Mouse (Mus musculus) adrenal gland, adult 18-20 months (tissue): Measurements from ENCODE around the gene Olfr1418. TPM values are rescaled to one million over a fixed set of nuclear protein-coding genes. Genes with fewer than 3 reads are reported as not detected.
"Not testable (repeated sequence)": the region's sequence is repeated elsewhere in the genome, so short reads cannot be mapped to it uniquely, and the experiment has no call there.

Experiments
- DNase-seq, 2 experiments: peaks; one replicate each; pipeline ENCODE4 v3.0.0; 2021 to 2022; ENCODE audit warnings: low spot score in 2 of 2
- long read RNA-seq, 2 experiments: library from polyadenylated mRNA; stranded (forward); transcript quantifications; one replicate each; pipeline ENCODE4 v2.0.0; 2021
- total RNA-seq, 2 experiments: library from RNA; stranded (reverse); gene quantifications; 1 replicate in 1 of 2; 2 replicates in 1 of 2; pipeline ENCODE4 v1.2.3; 2021

Olfr1418 gene
- total RNA-seq: not detected
- long read RNA-seq, experiment 1: 0 reads
- long read RNA-seq, experiment 2: 0 reads

- no peak for DNase-seq
Measured at GRCm38 (mm10) chr19:11860966-11861365, at the start of gene Olfr1418. TSS of gene Olfr1418 (minus strand) at chr19:11861066.

- DNase-seq: no peak
Measured at GRCm38 (mm10) chr19:11886265-11886664, 25.4 kb upstream of the Olfr1418 start, which contains the start of gene Olfr1420. TSS of gene Olfr1420 (plus strand) at chr19:11886565.

DNA sequence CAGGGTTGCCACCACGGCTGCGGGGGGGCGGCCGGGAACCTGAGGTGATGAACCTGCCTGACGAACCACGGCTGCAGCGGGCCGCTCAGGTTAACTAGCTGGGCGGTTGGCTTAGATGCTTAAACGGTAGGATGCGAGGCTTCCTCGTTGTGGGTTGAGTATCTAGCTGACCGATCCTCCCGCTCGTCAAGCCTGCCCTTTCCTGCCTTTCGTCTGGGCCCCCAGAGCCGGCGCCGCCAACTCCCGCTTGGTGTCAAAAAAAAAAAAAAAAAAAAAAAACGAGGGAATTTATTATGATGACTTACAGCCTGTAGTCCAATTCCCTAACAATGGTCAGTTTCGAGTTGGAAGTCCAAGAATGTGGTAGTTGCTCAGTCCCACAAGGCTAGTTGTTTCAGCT lies 17.5 kb upstream of the Olfr1418 start:
- not testable (repeated sequence) for DNase-seq

GRCm38 (mm10) chr19:11875006-11875405 lies 14.1 kb upstream of the Olfr1418 start, which contains the start of gene Olfr1419:
TSS of gene Olfr1419 (minus strand) at chr19:11875106.
- DNase-seq: no peak

GRCm38 (mm10) chr19:11867837-11868236 lies 7.0 kb upstream of the Olfr1418 start:
- no peak for DNase-seq

GRCm38 (mm10) chr19:11856506-11856905 lies 4.4 kb downstream of the Olfr1418 start:
- peak in 1 of 2 experiments; percentile 19 for DNase-seq

- no peak for DNase-seq
Measured at GRCm38 (mm10) chr19:11854821-11855220, 6.0 kb downstream of the Olfr1418 start.

GRCm38 (mm10) chr19:11852652-11853051 lies 8.2 kb downstream of the Olfr1418 start:
- no peak for DNase-seq

- DNase-seq: no peak
Measured at GRCm38 (mm10) chr19:11846333-11846732, 14.5 kb downstream of the Olfr1418 start.

DNA sequence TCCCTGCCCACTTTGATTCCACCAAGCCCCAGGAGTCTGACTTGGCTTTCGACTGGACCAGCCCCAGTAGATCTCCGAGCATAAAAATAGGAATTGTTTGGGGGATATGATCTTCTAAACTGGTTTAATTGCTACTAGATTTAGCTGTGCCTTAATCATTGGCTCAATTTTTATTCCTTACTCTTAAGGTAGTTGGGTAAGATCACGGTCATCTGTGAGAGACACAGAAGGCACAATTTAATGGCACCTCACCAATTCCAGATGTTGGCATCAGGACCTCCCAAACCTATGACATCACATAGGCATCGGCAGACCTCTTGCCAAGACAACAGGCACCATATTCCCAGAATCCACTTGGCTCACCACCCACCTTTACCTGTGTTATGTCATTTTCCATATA lies 21.7 kb downstream of the Olfr1418 start, which contains the start of gene Olfr1417:
Olfr1417 (minus strand) TSS at position 101 of the 400 bp plus-strand sequence.
- DNase-seq: no peak

GRCm38 (mm10) chr19:11823346-11824065 lies 37.4 kb downstream of the Olfr1418 start:
- DNase-seq: no peak

- no peak for DNase-seq
Measured at GRCm38 (mm10) chr19:11820211-11820610, 40.7 kb downstream of the Olfr1418 start.

DNA sequence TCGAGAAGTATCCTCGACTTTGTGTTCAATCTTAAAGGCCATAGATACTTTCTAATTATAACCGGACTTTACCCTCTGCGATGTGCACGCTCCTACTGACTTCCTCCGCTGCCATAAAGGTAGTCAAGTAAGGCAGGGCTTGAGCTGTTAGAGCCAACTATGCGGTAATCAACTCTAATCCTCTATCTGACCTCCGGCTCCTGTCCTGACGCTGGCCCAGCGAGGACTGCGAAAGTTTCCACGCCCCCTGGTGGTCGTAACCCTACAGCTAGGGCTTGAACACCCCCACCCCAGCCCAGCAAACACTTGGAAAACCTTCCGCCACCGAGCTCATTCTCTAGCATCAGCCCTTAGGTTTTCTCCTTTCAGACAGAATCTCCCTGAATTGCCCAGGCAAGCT lies 41.1 kb downstream of the Olfr1418 start:
- peak; percentile 79 to 84 for DNase-seq

DNA sequence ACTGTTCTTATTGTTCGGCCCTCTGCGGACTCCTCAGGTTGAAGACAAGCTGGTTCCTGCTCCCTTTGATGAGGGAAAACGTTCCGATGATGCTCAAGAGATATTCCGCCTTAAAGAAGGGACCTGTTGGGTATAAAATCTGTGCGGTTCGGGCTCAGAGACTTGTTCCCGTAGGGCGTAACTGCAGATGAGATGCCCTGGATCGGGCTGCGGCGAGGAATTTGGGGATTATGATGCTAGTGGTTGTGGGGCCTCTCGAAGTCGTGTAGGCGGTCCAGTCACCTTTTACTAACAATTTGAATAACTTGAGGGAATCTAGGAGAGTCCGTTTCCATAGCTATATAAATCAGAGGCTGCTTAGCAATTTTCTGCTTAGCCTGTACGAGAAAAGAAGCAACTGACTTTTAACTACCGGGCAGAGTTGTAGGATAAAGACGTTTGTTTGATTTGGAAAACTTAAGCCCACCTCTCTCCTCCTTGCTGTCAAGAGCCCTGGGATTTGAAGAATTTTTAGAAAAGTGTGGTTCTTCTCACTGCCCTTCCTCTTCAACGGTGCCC lies 41.6 kb downstream of the Olfr1418 start, which contains the start of gene Stx3:
Stx3 (minus strand) TSS at position 261 of the 558 bp plus-strand sequence.
- DNase-seq: no peak

- peak; percentile 65 to 72 for DNase-seq
Measured at GRCm38 (mm10) chr19:11818199-11819142, 42.4 kb downstream of the Olfr1418 start.

GRCm38 (mm10) chr19:11817586-11817985 lies 43.3 kb downstream of the Olfr1418 start:
- no peak for DNase-seq

- DNase-seq: no peak
Measured at GRCm38 (mm10) chr19:11816706-11817105, 44.2 kb downstream of the Olfr1418 start.

- DNase-seq: no peak
Measured at GRCm38 (mm10) chr19:11814742-11815333, 46.0 kb downstream of the Olfr1418 start.

DNA sequence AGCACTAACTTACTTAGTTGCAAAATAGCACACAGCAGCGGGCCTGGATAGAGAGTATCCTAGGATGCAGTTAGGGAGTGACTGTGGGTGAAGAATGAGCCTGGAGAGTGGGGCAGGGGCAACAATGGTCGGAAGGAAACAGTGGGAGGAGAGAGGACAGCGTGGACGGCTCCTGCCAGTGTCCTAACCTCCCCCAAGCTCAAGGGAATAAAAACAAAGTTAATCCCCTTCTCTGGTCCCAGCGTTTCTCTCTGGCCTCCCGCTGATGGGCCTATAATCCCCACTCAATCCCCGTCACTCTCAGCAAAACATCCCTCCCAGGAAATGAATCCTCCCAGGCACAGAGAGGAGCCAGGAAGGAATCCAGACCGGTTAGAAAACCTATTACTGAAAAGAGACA lies 47.2 kb downstream of the Olfr1418 start:
- no peak for DNase-seq

GRCm38 (mm10) chr19:11813136-11813535 lies 47.7 kb downstream of the Olfr1418 start:
- DNase-seq: no peak
